Mouse (Mus musculus): ENCODE measurements around the gene Trp63. TPM values are rescaled to one million over a fixed set of nuclear protein-coding genes. Genes with fewer than 3 reads are reported as not detected.
"Not testable (repeated sequence)": the region's sequence is repeated elsewhere in the genome, so short reads cannot be mapped to it uniquely, and the experiment has no call there.

Trp63 gene
- not detected in 2 replicates for total RNA-seq (2021)
- long read RNA-seq, result 0 reads

DNA sequence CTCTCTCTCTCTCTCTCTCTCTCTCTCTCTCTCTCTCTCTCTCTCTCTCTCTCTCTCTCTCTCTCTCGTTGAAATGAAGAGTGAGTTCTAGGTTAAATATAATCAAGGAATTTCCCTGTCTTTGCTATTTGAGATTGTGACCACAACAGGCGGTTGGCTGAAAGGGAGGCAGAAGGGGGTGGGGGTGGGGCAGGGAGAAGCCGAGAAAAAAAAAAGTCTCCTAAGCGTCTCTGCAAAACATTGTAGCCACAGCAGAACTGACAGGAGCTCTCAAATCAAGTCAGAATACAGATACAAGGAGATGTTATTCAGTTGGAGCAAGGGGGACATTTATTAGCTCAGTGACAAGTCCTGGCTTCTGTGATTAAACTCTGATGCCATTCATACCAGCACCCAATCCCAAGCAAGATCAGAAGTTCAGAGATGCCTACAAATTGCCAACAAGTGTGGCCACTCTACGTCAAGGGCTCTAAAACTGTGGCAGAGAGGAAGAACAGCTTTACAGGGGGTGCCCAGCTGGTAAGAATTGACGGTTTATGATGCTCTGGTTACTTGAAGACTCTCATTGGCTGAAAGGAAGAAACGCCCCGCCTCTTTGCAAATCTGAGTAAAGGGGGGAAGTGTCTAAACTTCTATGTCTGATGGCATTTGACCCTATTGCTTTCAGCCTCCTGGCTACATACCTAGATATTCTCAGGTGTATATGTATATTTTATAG, at the start of gene Trp63:
Gene Trp63, plus strand, starts transcription at position 233 of the 718 bp plus-strand sequence.
- DNase-seq, result no peak

DNA sequence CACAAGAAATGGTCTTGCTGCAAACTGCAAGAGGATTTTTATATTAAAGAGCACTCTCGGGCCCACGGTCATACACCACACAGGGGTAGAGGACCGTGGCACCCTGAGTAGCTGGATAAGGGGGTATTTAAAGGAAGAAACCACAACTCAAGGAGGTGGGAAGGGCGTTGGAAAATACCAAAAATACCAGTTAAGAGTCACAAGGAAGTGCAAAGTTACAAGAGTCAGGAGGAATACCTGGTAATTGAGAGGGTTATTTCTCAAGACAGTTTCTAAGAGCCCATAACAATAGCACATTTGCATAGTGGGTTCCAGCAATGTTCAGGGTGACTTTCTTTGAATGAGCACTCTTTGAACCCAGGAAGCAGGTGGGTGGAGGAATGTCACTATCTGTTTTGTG, 38.8 kb upstream of the Trp63 start:
- DNase-seq, result not testable (repeated sequence)

DNA sequence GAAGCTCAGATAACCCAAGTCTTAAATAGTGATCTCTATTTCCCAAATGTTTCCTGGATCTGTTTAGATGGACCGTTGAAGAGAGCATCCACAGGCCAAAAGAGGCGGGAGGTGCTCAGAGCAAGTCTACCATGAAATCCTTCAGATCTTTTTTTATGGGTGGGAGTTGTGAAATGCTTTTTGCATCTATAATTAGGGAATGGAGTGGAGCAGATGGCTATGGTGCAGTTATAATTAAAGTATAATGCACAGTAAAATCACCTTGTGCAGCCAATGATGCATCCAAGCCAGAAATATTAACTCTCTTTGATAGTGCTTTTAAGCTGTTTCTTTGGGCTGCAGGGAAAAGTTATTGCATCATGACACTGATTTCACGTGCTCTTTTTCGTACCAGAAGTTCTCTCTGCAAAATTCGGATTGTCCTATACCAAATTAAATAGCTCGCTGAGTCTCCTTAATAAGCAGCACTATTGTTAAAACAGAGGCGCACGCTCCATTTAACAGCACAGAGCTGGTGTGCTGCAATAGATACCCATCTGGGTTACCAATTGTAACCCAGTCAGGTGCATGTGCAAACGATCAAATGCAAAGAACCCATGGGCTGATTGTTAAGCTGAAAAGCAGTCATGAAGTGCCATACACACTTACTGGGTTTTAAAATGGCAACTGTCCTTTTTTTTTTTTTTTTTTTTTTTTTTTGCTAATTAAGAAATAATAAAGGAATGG, 22.9 kb upstream of the Trp63 start:
- DNase-seq, result no peak

DNA sequence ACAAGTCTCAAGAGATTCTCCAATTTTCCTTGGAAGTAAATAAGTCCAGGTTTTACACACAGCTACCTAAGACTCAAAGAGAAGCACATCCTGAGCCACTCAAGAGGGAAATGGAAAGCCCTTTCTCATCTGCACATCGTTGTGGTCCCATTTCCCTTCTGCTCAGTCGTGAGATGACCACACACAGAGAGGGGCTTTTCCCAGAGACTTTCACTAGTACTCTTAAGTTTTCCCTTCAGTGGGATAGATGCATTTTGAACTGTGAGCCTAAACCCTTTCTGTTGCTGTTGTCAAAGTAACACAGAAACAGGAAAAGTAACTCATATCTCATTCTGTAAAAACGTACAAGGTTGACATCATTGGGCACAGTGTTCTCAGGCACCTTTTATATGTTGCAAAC, 20.4 kb upstream of the Trp63 start:
- DNase-seq, result no peak

DNA sequence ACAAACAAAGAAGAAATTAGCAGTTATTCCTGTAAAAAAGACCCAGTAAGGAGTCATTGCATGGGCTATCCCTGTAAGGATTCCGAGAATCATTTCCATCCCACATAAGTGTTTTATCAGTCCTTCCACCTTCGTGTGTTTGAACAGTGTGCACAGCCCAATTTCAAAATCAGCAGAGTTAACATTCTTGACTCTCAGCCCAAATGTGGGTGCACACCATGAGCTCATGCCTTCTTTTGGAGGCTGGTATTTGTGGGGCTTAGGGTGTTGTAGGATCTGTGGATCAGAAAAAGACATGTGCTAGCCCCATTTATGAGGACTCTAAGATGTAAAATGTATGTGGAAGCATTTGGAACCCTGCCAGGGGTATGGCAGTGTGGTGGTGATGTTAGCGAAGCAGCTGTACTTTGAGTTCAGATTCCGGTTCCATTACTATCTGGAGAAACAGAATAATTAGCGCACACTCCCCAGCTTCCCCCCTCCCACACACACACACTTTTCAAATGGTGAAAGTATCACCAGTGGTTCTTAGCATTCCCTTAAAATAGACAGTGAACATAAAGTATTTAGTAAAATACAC, 9.6 kb upstream of the Trp63 start:
- DNase-seq, result no peak

DNA sequence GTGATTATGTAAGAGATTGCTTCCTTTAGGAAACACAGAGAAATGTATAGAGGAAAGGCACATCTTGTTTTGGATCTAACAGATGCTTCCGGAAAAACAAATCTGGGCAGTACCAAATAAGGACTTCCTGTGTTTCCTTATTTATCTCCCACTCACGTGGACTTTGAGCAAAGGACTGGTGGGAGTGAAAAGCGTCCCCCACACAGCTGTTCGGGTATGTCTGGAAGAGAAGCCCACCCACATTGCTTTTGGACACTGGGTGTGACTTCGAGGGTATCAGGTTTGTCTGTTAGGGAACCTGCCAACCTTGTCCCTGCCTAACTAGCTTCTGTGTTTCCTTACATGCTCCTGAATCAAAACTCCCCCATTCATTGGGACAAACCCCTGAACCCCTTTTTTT, 3.2 kb upstream of the Trp63 start:
- no peak for DNase-seq

DNA sequence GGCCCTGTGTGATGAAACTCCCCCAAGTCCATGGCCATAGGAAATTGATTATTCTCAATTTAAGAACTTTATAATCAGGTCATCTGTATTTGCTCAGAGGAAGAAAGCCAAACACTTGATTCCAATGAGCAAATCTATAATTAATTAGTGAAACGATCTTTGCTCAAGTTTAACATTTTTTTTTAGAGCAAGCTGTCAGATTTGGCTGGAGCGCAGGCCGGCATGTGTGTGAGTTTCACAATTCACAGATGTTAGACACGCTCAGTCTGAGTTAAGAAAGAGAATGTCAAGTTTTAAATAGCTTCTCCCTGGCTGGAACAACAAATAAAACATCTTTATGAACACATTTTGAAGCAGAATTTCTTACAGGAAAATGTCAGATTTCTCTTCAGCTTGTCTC, 1.0 kb upstream of the Trp63 start:
- no peak for DNase-seq

DNA sequence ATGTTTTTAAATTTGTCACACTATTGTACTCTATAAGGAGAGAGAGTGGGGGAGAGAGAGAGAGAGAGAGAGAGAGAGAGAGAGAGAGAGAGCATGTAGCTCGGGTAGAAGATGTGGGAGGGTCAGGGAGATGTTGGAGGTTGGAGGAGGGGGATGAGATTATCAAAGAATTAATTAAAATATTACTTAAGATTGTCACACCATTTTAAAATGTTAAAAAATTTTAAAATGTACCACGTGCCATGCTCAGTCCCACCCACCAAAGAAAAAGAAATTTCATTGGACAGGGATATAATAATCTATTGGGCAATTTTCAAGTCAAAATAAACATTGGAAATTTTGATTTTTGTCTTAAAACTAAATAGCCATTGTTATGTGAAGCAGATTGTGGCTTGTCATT, 1.0 kb downstream of the Trp63 start:
- DNase-seq, result no peak

DNA sequence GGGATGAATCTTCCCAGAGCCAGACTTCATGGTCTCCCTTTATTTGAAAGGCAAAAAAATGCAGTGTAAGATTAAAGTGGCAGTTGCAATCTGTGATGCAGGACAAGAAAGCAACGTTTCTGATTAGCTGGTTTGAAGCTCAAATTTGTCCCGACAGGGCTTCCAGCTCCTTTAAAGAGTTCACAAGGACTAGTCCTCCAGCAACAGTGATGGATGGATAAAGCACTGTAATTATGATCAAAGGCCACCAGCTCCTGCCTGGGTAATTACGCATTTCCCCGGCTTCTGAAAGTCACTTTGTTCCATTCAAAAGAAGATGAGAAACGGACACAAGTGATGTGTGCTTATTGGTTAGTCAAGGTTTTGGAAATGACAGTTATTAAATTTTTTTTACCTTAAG, 7.0 kb downstream of the Trp63 start:
- no peak for DNase-seq

DNA sequence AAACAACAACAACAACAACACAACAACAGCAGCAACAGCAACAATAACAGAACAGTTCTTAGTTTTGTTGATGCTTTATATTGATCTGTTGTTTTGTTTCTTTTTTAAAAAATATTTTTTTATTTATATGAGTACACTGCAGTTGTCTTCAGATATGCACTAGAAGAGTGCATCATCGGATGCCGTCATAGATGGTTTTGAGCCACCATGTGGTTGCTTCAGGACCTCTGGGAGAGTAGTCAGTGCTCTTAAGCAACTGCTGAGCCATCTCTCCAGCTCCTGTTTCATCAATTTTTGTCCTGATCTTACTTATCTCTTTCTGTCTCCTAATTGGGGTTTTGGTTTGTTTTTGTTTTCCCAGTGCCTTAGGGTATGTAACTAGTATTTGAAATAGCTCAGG, 17.7 kb downstream of the Trp63 start:
- no peak for DNase-seq

DNA sequence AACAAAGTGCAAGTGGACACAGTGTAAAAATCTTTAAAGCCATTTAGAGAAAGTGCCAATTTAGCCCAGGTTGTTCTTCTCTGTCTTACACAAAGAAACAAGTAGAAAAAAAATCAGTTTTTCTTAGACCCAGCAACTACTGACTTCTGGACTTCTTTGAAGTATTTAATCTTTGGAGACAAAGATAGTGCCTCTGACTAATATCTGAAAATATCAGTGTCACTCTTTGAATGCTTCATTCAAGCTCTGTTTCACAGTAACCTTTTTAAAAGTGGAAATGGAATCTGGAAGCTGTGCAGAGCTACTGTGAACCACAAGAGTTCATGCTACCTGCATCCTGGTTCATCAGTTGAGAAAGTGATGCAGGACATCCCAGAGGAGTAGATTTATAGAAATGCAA, 22.7 kb downstream of the Trp63 start:
- no peak for DNase-seq

DNA sequence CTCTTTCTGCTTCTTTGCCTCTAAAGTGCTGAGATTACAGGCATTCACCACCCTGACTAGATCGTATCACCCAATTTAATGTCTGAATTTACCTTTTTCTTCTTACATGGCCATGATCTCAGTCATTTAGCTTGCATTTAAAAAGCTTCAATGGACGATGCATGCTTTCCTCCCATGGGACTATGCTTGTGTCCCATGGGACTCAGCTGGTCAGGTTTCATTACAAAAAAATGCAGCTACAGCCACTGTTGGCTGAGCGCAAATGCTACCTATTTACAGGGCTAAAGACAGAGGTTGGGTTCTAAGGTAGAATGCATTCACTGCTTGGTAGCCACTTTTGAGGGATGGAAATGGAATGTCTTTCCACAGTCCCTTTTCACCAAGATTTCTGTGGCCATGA, 32.2 kb downstream of the Trp63 start:
- no peak for DNase-seq

DNA sequence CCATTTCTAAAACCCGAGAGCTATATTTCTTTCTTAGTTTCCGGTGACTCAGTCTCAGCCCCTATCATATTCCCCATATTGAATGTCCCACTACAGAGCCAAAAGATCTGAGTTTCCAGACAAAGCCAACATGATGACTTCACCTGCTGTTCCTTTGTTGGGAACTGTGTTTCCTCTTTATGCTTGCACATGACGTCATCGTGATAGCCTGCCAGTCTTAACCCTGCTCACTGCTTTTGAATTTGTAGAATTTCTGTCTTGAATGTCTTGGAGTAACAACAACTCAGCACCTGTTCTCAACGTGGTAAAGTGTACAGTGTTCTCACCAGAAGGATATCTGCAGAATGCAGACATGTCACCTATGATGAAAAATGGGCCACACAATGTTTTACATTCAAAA, 39.6 kb downstream of the Trp63 start:
- no peak for DNase-seq

DNA sequence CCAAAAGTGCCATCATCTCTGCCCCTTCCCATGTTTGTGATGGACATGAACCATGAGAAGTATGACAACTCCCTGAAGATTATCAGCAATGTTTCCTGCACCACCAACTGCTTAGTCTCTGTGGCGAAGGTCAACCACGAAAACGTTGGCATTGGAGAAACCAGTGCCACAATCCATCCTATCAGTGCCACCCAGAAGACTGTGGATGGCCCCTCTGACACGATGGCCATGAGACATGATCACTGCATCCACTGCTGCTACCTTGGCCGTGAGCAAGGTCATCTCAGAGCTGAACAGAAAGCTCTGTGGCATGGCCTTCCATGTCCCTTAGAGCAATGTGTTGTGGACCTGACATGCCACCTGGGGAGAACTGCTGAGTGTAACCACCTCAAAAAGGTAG, 43.4 kb downstream of the Trp63 start:
- no peak for DNase-seq

DNA sequence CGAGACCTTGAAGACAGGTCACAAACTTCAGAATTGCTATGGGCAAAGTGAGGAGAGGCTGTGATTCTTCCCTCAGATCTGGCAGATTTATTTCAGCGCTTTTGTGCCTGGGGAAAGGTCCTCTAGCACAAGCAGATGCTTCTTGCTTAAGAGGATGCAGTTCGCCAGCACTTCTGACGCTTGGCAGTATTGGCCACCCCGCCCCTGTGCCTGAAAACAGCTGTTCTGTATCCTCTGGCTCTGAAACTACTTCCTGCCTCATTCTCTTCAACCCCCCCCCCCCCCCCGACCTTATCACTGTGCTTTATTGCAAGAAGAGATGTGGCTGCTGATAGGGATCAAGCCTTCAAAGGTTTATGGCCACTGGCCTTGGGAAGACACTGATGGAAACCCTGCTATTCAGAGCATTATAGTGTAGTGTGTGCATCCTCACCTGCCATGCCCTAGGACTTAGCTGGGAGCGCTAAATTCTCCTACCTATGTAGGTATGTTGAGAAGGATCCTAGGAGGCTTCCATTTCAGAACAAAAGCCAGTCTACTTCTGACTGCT, 44.5 kb downstream of the Trp63 start:
- no peak for DNase-seq

DNA sequence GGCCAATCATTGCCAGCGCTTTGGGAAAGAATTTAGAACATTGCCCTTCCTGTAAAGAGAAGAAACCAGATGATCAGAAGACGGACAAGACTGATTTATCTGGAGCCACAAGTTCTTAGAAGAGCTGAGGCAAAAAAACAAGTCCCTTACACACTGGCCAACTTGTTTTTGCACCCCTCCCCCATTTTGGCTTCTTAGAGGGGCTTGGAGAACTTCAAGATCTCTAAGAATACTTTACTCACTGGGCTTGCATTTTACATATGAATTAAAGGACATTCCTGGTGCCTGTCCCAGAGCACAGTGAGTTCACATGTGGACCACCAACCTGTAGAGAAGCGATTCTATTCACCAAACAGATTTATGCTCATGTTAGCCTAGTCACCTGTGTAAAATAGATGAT, 53.3 kb downstream of the Trp63 start:
- DNase-seq, result no peak

DNA sequence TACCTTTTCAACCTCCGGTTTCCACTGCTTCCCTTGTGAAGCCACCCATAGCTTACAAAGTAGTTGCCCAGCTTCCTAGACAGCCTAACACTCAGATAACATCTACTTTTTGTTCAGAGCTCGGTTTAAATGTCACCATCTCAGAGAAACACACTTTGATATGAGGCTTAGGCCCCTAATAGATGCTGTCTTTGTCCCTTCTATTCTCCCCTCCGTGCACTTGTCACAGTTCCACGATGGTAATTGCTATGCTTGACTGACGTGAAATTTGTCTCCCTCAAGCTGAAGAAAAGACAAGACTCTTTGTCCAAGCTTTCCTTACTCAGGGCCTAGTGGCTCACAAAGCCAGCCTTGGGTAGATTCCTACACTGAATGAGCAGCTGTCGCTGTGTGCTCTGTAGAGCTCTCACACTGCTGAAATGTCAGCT, 54.1 kb downstream of the Trp63 start:
- DNase-seq, result no peak

DNA sequence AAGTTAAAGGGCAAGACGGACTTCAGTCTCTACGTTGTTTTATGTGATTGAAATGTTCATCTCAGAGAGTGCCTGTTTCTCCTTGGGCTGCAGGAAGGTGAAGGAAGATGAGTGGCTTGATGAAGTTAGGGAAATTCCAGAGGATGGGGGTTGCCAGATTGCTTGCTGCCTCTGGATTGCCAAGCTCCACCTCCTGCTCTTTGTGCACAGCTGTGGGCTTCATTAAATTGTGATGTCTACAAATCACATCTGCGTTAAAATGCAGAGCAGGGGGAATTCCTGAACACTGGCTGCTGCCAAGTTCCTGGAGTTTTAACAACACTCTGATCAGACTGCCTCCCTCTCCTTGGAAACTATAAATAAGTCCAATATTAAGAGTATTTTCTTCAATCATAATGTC, 63.2 kb downstream of the Trp63 start:
- DNase-seq, result no peak

DNA sequence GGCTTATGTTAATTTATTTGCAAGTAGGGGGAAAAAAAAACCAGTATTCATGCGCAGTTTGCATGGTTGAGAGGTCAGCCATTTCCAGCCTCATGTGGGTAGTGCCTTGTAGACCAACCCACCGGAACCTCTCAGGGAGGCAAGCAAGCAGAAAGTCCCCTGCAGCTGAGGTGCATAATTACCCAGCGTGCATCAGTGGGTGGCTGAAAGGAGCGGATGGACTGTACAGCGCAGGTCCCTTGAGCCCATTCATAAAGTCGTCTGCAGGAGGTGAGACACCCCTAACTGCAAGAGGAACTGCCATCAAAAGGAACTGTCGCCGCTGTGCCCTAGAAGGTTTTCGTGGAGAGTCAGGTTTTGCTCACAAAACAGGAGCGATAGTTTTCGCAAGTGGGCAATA, 68.3 kb downstream of the Trp63 start:
- no peak for DNase-seq

DNA sequence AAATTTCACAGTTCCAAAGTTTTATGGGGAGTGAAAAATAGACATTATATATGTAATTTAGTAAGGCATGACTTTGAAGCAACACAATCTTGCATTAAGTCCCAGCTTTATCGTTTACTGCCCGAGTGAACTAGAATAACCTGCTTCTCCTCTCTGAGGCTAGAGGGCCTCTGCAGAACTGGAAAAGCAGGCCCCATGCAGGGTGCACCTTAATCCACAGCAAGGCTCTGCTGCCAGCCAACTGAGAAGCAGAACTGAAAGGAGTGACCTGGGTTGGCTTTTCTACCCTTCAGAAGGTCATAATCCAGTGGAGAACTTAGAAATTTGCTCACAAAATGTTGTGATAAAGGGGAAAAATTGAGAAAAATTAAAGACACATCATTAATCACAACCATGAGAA, 74.5 kb downstream of the Trp63 start:
- DNase-seq, result no peak

DNA sequence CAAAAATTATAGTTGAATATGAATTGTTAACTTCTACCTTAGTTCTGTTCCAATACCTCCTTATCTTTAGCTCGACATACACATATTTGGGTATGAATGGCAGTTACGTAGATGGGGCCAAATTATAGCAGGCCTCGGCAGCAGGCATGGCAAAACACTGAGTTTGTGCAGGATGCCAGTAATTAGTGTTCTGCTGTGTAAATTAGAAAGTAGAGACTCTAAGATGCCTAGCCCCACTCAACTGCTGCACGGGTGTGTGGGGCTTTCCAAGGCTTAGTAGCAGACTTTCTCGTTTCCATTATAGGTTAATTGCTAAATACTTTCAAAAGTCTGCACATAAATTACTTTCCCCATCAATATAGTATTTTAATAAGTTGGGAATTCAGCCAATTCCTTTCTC, 82.0 kb downstream of the Trp63 start:
- no peak for DNase-seq

DNA sequence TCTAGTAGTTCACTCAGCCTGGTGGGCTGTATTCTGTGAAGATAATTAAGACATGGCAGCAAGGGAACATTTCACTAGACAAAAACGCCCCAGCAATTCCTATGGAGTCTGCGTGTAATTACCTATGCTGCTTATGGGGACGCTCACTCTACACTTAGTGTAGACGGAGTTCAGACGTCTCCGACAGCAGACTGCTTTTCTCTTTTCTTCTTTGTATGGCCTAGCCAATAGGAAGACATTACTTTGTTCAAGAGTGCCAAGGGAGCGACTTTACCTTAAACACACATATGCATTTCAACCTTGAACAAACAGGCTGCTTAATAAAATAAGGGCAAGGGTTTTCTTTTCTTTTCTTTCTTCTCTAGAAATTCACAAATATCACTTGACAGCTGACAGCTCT, 91.0 kb downstream of the Trp63 start:
- no peak for DNase-seq

DNA sequence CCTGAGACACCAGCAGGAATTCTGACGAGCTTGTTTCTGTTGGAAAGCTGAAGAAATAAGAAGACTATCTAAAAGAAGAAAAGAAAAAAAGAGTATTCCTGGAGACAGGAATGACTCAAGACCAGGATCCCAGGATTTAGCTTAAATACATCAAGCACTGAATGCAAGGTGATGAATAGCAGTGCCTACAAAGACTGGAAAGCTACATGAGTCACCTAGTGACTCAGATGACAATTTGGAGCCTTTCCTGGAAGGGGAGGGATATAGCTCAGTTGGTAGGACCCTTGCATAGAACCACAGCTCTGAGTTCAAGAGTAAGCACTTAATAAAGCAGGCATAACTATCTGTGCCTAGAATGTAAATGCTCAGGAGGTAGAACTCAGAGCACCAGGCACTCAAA, 93.9 kb downstream of the Trp63 start:
- no peak for DNase-seq

DNA sequence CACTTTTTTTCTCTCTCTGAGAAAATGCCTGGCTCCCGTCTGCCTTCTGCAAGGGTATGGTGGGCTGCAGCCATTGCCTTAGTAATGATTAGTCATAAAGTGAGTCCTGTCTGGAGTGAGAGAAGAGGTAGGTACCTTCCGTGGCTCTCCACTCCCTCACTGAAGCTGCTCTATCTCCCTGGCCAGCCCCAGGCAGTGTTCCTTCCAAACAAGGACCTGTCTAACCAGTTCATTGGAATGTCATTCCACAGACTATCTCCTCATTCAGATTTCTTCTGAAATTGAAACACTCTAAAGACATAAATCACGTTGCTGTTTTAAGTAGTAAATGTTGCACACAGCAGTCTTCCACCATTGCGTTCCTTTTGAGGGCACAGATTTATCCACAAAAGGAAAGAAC, 96.4 kb downstream of the Trp63 start:
- DNase-seq, result no peak
